Mouse (Mus musculus) splenic B cell, adult 2 months (primary cell): ENCODE data around the gene Itga5.
A peak's percentile ranks its signal among the peaks of the same experiment; 100 is the strongest.
"Not testable (repeated sequence)": the region's sequence is repeated elsewhere in the genome, so short reads cannot be mapped to it uniquely, and the experiment has no call there.

ENCODE experiments used
- DNase-seq: peaks from one replicate; pipeline ENCODE4 v3.0.0-alpha.2; 2011; ENCODE audit warnings: low read depth, low spot score
- H3K27me3 ChIP-seq: 2 replicates; pipeline ENCODE4 v1.6.1; 2012; ENCODE audit warnings: mild to moderate bottlenecking, low read length, moderate library complexity, mixed read lengths; ENCODE audit not compliant: control insufficient read depth, poor library complexity, insufficient read depth, severe bottlenecking
- H3K36me3 ChIP-seq: 2 replicates; pipeline ENCODE4 v1.6.1; 2012; ENCODE audit warnings: mild to moderate bottlenecking, low read length, moderate library complexity, mixed read lengths; ENCODE audit not compliant: control insufficient read depth, poor library complexity, insufficient read depth, severe bottlenecking

The Itga5 gene

GRCm38 (mm10) chr15:103366376-103367149 is at the start of gene Itga5:
Itga5 (minus strand) TSS chr15:103366763.
- DNase-seq, result peak; percentile 21
- no peaks in the 10 kb centered on the region for H3K27me3 ChIP-seq

GRCm38 (mm10) chr15:103405586-103405985 is 39.0 kb upstream of the Itga5 start:
- H3K36me3 ChIP-seq, DNase-seq, H3K27me3 ChIP-seq: not testable (repeated sequence)

More at GRCm38 (mm10) chr15:103366376-103367149, at the start of gene Itga5:
- no peaks in the 10 kb centered on the region for H3K36me3 ChIP-seq

- DNase-seq, result no peak
- no peaks in the 10 kb centered on the region for H3K27me3 ChIP-seq
- no peaks in the 10 kb centered on the region for H3K36me3 ChIP-seq
Measured at GRCm38 (mm10) chr15:103401361-103401760, 34.8 kb upstream of the Itga5 start.

GRCm38 (mm10) chr15:103393577-103393976 is 27.0 kb upstream of the Itga5 start:
- H3K36me3 ChIP-seq, result no peaks in the 10 kb centered on the region

GRCm38 (mm10) chr15:103388556-103389145 is 22.1 kb upstream of the Itga5 start:
- H3K27me3 ChIP-seq, result no peaks in the 10 kb centered on the region
- DNase-seq, result peak; percentile 57
- no peaks in the 10 kb centered on the region for H3K36me3 ChIP-seq

More at GRCm38 (mm10) chr15:103393577-103393976, 27.0 kb upstream of the Itga5 start:
- DNase-seq, result no peak
- no peaks in the 10 kb centered on the region for H3K27me3 ChIP-seq

GRCm38 (mm10) chr15:103383771-103384488 is 17.4 kb upstream of the Itga5 start:
- Histone ChIP-seq H3K36me3 (no peaks in the 10 kb centered on the region), H3K27me3 (no peaks in the 10 kb centered on the region)
- DNase-seq, result no peak

GRCm38 (mm10) chr15:103382795-103383406 is 16.3 kb upstream of the Itga5 start:
- no peak for DNase-seq
- Histone ChIP-seq H3K27me3 (no peaks in the 10 kb centered on the region), H3K36me3 (no peaks in the 10 kb centered on the region)

- Histone ChIP-seq H3K27me3 (no peaks in the 10 kb centered on the region), H3K36me3 (no peaks in the 10 kb centered on the region)
- no peak for DNase-seq
Measured at GRCm38 (mm10) chr15:103382075-103382474, 15.5 kb upstream of the Itga5 start.

- H3K36me3 ChIP-seq, result no peaks in the 10 kb centered on the region
- no peak for DNase-seq
Measured at GRCm38 (mm10) chr15:103378665-103379356, 12.2 kb upstream of the Itga5 start.

GRCm38 (mm10) chr15:103377752-103378664 is 11.4 kb upstream of the Itga5 start:
- no peak for DNase-seq
- Histone ChIP-seq H3K36me3 (no peaks in the 10 kb centered on the region), H3K27me3 (no peaks in the 10 kb centered on the region)

More at GRCm38 (mm10) chr15:103378665-103379356, 12.2 kb upstream of the Itga5 start:
- no peaks in the 10 kb centered on the region for H3K27me3 ChIP-seq

- no peak for DNase-seq
Measured at GRCm38 (mm10) chr15:103376837-103377269, 10.3 kb upstream of the Itga5 start.

GRCm38 (mm10) chr15:103375112-103375800 is 8.7 kb upstream of the Itga5 start:
- H3K27me3 ChIP-seq, result no peaks in the 10 kb centered on the region
- H3K36me3 ChIP-seq, result no peaks in the 10 kb centered on the region
- DNase-seq, result no peak

More at GRCm38 (mm10) chr15:103376837-103377269, 10.3 kb upstream of the Itga5 start:
- Histone ChIP-seq H3K36me3 (no peaks in the 10 kb centered on the region), H3K27me3 (no peaks in the 10 kb centered on the region)

GRCm38 (mm10) chr15:103372461-103372860 is 5.9 kb upstream of the Itga5 start:
- DNase-seq, result no peak
- H3K36me3 ChIP-seq, result no peaks in the 10 kb centered on the region
- H3K27me3 ChIP-seq, result no peaks in the 10 kb centered on the region
